Mouse (Mus musculus): ENCODE measurements around the gene Arhgef19.

Gene Arhgef19

DNA sequence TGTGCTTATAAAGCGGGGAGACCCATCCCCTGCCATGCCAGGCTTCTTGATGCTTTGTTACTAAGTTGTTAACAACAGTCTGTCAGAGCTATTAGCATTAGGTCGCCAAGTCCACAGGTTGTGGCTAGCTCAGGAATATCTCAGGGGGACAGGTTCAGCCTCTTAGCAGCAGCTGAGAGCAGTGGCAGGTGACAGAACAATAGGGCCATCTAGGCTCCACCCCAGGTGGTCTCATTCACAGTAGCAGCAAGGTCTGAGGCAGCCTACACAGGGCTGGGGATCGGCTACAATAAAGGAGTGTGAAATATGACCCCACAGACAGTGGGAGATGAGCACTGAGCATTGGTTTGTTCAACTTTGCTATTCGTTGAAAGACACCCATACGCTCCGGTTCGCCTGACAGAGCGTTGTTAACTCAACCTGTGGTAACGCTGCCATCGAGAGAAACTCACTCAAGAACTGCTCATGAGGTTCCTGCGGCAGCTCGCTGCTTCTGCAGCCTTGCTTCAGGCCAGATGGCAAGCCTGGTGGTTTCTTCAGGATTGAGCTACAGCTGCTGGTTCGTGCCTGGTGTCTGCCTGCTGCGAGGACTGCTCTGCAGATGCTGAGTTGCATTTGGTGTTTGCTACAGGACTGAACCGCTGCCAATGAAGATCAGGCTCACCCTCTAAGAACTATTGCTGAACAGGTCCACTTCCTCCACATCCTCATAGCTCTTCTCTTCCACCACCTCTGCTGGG, 31.1 kb downstream of the Arhgef19 start:
- CTCF ChIA-PET: interaction anchor here (0.5 to 12.0 kb wide), 34 partner anchors 8 to 348 kb away, joined by 3 to 145 read pairs (median 4); partner anchors contain the start of gene Tmem82 (in 1 of the 4)
- POLR2A ChIA-PET: interaction anchor here (0.5 to 45.2 kb wide), 35 partner anchors 9 to 303 kb away, joined by 3 to 1926 read pairs (median 6); partner anchors contain the start of genes Epha2 (in 2 of the 4) and Fam131c (in 1 of the 4)

GRCm38 (mm10) chr4:141271228-141271627, 31.9 kb downstream of the Arhgef19 start:
- CTCF ChIA-PET: interaction anchor here (0.6 to 12.0 kb wide), 25 partner anchors 8 to 347 kb away, joined by 3 to 145 read pairs (median 3); partner anchors contain the start of gene Tmem82 (in 1 of the 4)
- POLR2A ChIA-PET: interaction anchor here in 3 of 4 experiments (0.6 to 45.2 kb wide), 27 partner anchors 8 to 298 kb away, joined by 3 to 1926 read pairs (median 10); partner anchors contain the start of genes Epha2 (in 2 of the 3) and Fam131c (in 1 of the 3)

DNA sequence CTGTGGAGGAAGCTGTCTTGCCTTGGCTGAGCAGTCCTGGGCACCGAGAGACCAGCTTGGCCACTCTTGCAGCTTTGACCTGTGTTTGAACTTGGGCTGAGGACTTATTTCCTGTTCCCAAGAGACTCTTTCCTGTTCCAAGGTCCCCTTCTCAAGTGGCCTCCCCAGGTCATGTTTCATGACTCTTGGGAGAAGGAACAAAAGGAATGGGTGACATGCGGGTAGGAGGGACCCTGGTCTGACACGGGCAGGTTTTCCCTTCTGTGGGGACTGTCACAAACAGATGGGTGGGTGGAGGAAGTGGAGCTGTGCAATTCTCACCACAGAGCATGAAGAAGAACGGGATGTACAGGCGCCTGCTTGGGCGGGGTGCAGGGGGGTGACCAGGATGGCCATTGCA, 32.4 kb downstream of the Arhgef19 start:
- ChIA-PET CTCF (interaction anchor here in 3 of 4 experiments (0.6 to 12.0 kb wide), 17 partner anchors 12 to 125 kb away, joined by 3 to 145 read pairs (median 3); no protein-coding TSS in a partner anchor), POLR2A (interaction anchor here in 3 of 4 experiments (1.0 to 45.2 kb wide), 19 partner anchors 8 to 298 kb away, joined by 3 to 1926 read pairs (median 11); partner anchors contain the start of genes Epha2 (in 2 of the 3) and Fam131c (in 1 of the 3))

DNA sequence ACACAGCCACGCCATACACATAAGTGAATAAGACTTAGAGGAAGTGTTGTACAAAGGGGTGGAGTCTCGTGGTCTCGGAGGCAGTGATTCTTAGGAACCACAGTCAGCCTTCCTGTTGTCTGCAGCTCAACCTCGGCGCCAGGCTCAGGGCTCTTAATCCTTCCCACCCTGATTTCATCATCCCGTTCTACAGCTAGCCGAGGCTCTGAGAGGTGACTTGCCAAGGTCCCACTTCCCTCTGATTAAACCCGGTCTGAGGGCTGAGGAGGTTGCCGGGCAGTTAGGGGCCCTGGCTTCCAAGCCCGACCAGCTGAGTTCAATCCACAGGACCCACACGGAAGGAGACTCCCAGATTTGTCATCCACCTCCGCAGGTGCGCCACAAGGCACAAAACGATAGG, 33.6 kb downstream of the Arhgef19 start:
- ChIA-PET POLR2A (interaction anchor here (0.5 to 45.2 kb wide), 32 partner anchors 8 to 297 kb away, joined by 3 to 1926 read pairs (median 6); partner anchors contain the start of genes Epha2 (in 2 of the 4), Fam131c (in 1 of the 4) and Fbxo42 (in 1 of the 4)), CTCF (interaction anchor here (0.6 to 12.0 kb wide), 22 partner anchors 9 to 690 kb away, joined by 3 to 145 read pairs (median 5); no protein-coding TSS in a partner anchor)

GRCm38 (mm10) chr4:141273296-141273695, 34.0 kb downstream of the Arhgef19 start:
- ChIA-PET CTCF (interaction anchor here (0.6 to 12.0 kb wide), 33 partner anchors 9 to 689 kb away, joined by 3 to 145 read pairs (median 4); no protein-coding TSS in a partner anchor), POLR2A (interaction anchor here (0.6 to 45.2 kb wide), 36 partner anchors 8 to 296 kb away, joined by 3 to 1926 read pairs (median 6); partner anchors contain the start of genes Epha2 (in 2 of the 4), Fam131c (in 1 of the 4) and Fbxo42 (in 1 of the 4))

GRCm38 (mm10) chr4:141274485-141275341, 35.4 kb downstream of the Arhgef19 start:
- CTCF ChIA-PET: interaction anchor here (0.5 to 12.0 kb wide), 21 partner anchors 9 to 471 kb away, joined by 3 to 145 read pairs (median 4); no protein-coding TSS in a partner anchor

DNA sequence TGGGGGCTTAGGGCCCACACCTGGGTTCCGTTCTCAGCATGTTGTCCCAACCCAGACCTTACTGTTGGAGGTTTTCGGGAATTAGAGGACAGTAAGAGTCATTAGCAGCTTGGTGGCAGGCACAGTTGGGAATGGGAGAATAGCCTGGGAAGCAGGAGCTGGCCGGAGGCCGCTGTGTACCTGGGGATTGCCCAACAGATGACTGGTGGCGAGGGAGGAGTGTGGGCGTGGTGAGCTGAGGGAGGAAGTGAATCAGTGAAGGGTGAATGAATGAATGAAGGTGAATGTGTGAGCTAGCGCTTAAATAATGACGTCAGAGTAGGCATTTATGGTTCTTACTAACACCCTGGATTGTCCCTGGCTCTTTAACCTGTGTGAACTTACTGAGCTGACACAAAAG, 37.9 kb downstream of the Arhgef19 start:
- ChIA-PET CTCF (interaction anchor here in 3 of 4 experiments (0.7 to 12.0 kb wide), 8 partner anchors 11 to 156 kb away, joined by 3 to 145 read pairs (median 4); no protein-coding TSS in a partner anchor), POLR2A (interaction anchor here (0.5 to 45.2 kb wide), 17 partner anchors 1 to 1272 kb away, joined by 3 to 1926 read pairs (median 4); partner anchors contain the start of gene Epha2 (in 2 of the 4))

More at GRCm38 (mm10) chr4:141274485-141275341, 35.4 kb downstream of the Arhgef19 start:
- POLR2A ChIA-PET: interaction anchor here (0.6 to 45.2 kb wide), 37 partner anchors 8 to 295 kb away, joined by 3 to 1926 read pairs (median 6); partner anchors contain the start of genes Epha2 (in 2 of the 4), Fam131c (in 1 of the 4), Fbxo42 (in 1 of the 4) and Necap2 (in 1 of the 4)

DNA sequence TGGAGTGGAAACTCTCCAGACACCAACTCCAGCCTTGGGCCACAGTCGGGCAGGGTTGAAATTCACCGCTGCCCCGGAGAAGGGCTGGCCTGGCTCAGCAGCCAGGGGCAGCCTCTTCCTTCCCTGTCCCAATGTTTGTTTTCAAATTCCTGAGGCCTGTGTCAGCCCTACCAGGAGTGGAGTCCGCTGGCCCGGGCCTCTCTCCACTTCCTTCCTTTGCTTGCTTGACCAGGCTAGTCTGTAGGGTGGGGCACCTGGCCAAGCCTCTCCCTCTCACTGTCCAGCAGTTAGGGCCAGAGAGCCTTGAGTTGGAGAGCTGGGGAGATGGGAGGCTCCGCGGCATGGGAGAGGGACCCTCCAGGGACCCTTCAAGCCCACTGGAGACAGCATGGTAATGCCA, 38.9 kb downstream of the Arhgef19 start:
- CTCF ChIA-PET: interaction anchor here in 3 of 4 experiments (0.6 to 12.0 kb wide), 14 partner anchors 8 to 951 kb away, joined by 3 to 145 read pairs (median 5); no protein-coding TSS in a partner anchor
- POLR2A ChIA-PET: interaction anchor here in 3 of 4 experiments (0.9 to 45.2 kb wide), 23 partner anchors 2 to 293 kb away, joined by 3 to 1926 read pairs (median 7); partner anchors contain the start of gene Epha2 (in 2 of the 3)

GRCm38 (mm10) chr4:141279327-141279726, 40.0 kb downstream of the Arhgef19 start:
- ChIA-PET CTCF (interaction anchor here (0.5 to 12.0 kb wide), 17 partner anchors 8 to 112 kb away, joined by 3 to 145 read pairs (median 4); no protein-coding TSS in a partner anchor), POLR2A (interaction anchor here (0.6 to 45.2 kb wide), 45 partner anchors 3 to 792 kb away, joined by 3 to 1926 read pairs (median 4); partner anchors contain the start of gene Epha2 (in 2 of the 4))

DNA sequence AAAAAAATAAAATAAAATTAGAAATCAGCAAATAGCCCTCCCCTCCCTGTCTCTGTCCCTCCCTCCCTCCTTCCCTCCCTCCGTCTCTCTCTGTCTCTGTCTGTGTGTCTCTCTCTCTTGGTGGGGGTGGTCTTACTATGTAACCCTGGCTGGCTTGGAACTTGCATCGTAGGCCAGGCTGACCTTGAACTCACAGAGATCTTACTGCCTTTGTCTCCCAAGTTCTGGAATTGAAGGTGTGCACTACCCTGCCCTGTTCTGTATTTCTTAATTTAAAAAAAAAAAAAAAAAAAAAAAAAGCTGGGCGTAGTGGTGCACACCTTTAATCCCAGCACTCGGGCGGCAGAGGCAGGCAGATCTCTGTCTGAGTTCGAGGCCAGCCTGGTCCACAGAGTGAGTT, 40.5 kb downstream of the Arhgef19 start:
- POLR2A ChIA-PET: interaction anchor here (0.6 to 45.2 kb wide), 31 partner anchors 4 to 791 kb away, joined by 3 to 1926 read pairs (median 5); partner anchors contain the start of gene Epha2 (in 2 of the 4)
- CTCF ChIA-PET: interaction anchor here (0.5 to 12.0 kb wide), 8 partner anchors 11 to 794 kb away, joined by 3 to 145 read pairs (median 3); no protein-coding TSS in a partner anchor

DNA sequence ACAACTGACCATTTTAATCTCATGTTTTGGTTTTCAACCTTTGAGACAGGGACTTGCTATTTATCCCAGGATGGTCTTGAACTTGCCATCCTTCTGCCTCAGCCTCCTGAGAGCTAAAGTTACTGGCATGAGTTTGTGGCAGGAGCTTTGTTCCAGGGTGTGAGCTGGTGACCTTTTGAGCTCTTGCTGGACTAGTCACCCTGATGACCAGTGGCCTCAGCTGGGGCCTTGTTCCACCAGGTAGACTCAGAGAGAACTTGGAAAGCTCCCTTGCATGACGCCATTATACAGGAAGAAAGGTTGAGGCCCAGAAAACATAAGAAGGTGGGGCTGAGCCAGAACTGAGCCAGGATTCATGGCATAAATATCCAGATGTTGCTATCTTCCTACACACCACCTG, 41.2 kb downstream of the Arhgef19 start:
- ChIA-PET CTCF (interaction anchor here in 3 of 4 experiments (0.6 to 12.0 kb wide), 6 partner anchors 10 to 794 kb away, joined by 3 to 145 read pairs (median 3); no protein-coding TSS in a partner anchor), POLR2A (interaction anchor here (0.6 to 45.2 kb wide), 28 partner anchors 4 to 790 kb away, joined by 3 to 1926 read pairs (median 7); partner anchors contain the start of gene Epha2 (in 2 of the 4))

- ChIA-PET CTCF (interaction anchor here in 3 of 4 experiments (0.6 to 1.0 kb wide), 7 partner anchors 10 to 214 kb away, joined by 3 to 5 read pairs (median 4); no protein-coding TSS in a partner anchor), POLR2A (interaction anchor here (0.5 to 45.2 kb wide), 43 partner anchors 5 to 789 kb away, joined by 3 to 1926 read pairs (median 6); partner anchors contain the start of genes Epha2 (in 2 of the 4) and Atp13a2 (in 1 of the 4))
Observed at GRCm38 (mm10) chr4:141281153-141281552, 41.9 kb downstream of the Arhgef19 start.

DNA sequence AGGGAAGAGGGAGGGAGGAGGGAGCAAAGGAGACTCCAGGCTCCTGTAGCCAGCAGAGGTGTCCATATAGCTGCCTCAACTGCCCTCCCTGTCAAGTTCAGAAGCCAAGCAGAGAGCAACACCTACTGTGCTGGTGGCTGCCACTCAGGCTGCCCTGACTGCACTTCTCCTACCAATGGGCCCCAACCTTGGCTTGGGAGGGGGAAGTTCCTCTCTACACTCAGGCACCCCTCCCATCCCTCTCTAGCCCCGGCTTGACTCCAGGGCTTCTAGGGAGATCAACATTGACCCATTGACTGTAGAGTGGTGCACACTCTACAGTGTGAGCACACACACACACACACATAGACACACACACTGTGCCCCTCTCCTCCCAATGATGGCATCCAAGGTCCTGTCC, 42.3 kb downstream of the Arhgef19 start:
- CTCF ChIA-PET: interaction anchor here in 2 of 4 experiments (0.6 to 1.0 kb wide), 6 partner anchors 10 to 214 kb away, joined by 3 to 5 read pairs (median 4); no protein-coding TSS in a partner anchor
- POLR2A ChIA-PET: interaction anchor here (0.6 to 45.2 kb wide), 37 partner anchors 6 to 440 kb away, joined by 3 to 1926 read pairs (median 6); partner anchors contain the start of genes Epha2 (in 2 of the 4), Arhgef19 (in 1 of the 4) and Atp13a2 (in 1 of the 4)

- ChIA-PET CTCF (interaction anchor here in 3 of 4 experiments (0.6 to 1.9 kb wide), 4 partner anchors 9 to 36 kb away, joined by 3 to 6 read pairs (median 5); no protein-coding TSS in a partner anchor), POLR2A (interaction anchor here (0.5 to 45.2 kb wide), 53 partner anchors 6 to 788 kb away, joined by 3 to 1926 read pairs (median 12); partner anchors contain the start of genes Epha2 (in 2 of the 4), Arhgef19 (in 1 of the 4), Fam131c (in 1 of the 4) and Hspb7 (in 1 of the 4))
Observed at GRCm38 (mm10) chr4:141282087-141282486, 42.8 kb downstream of the Arhgef19 start.

- ChIA-PET POLR2A (interaction anchor here (0.5 to 45.2 kb wide), 67 partner anchors 7 to 787 kb away, joined by 3 to 1926 read pairs (median 6); partner anchors contain the start of genes Epha2 (in 2 of the 4), Fam131c (in 2 of the 4), Arhgef19 (in 1 of the 4) and Hspb7 (in 1 of the 4)), CTCF (interaction anchor here in 3 of 4 experiments (0.6 to 1.9 kb wide), 4 partner anchors 9 to 105 kb away, joined by 3 to 6 read pairs (median 4); no protein-coding TSS in a partner anchor)
Observed at GRCm38 (mm10) chr4:141282623-141283022, 43.3 kb downstream of the Arhgef19 start.

Measured in embryonic stem cell, embryonic (primary cell).